Mouse (Mus musculus): Measurements from ENCODE around the gene Gm11559. TPM values are rescaled to one million over a fixed set of nuclear protein-coding genes. Genes with fewer than 3 reads are reported as not detected.

The Gm11559 gene
- polyA plus RNA-seq, 1 experiment, result not detected

DNA sequence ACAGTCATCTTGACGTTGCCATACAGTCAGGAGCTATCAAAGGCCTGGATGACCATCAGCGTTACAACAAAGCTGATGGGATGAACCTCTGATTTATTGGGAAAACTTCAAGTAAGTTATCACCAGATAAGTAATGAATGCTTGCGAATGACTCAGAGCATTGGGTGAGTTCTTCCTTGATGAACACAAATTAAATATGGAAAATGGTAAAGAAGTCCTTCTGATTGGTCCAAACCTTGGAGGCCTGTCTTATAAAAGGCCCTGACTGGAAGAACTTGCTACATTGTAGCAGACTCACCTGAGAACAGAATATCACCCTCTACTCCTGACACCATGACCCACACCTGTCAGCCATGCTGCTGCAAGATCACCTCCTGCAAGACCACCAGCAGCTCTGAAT is 50.2 kb downstream of the Gm11559 start, which contains the start of gene Gm11565:
Gm11565 (plus strand) TSS at position 301 of the 400 bp plus-strand sequence.
- H3K4me3 ChIP-seq, result no peak within 1 kb of the TSS
- no peaks in the 10 kb centered on the region for H3K79me2 ChIP-seq (ENCODE audit: control insufficient read depth, insufficient read depth)
- TF ChIP-seq TCF12 (IDR thresholded peaks at IDR 0.05; ENCODE audit: insufficient read depth, poor library complexity, severe bottlenecking) (no peak), TCF3 (IDR thresholded peaks at IDR 0.05; ENCODE audit: insufficient read length, low read depth) (no peak), MYOG (IDR thresholded peaks at IDR 0.05; ENCODE audit: control insufficient read depth in 1 of 3, insufficient read depth in 1 of 3, insufficient read length in 2 of 3, low read depth in 2 of 3) (no peak), MYOD1 (IDR thresholded peaks at IDR 0.05; ENCODE audit: control insufficient read depth in 1 of 3, insufficient read length in 2 of 3, low read depth in 2 of 3) (no peak), CEBPB (IDR thresholded peaks at IDR 0.05; ENCODE audit: insufficient read depth, poor library complexity, severe bottlenecking) (no peak), E2F4 (IDR thresholded peaks at IDR 0.05; ENCODE audit: insufficient read depth) (no peak), SRF (IDR thresholded peaks at IDR 0.05; ENCODE audit: control insufficient read depth, insufficient read length, low read depth) (no peak), USF1 (IDR thresholded peaks at IDR 0.05; ENCODE audit: low read depth) (no peak), POLR2AphosphoS2 (IDR thresholded peaks at IDR 0.05; ENCODE audit: insufficient read length, low read depth) (no peak)
- H3ac ChIP-seq (ENCODE audit: control insufficient read depth, insufficient read length), result no peak within 1 kb of the TSS
- peaks cover 15% of the 10 kb centered on the region for H3K27me3 ChIP-seq (ENCODE audit: control insufficient read depth, insufficient read depth, insufficient read length)
- no peaks in the 10 kb centered on the region for H3K36me3 ChIP-seq (ENCODE audit: control insufficient read depth, insufficient read depth)
- H3K4me2 ChIP-seq (ENCODE audit: low read depth), result no peak within 1 kb of the TSS

Other genes with a start within 250 kb of the Gm11559 start
- not detected for gene Krtap2-4, start 249.6 kb upstream of the Gm11559 start, polyA plus RNA-seq (2012; fragmentation: generic; extraction: Trizol)
- not detected for gene Gm11562, start 244.0 kb upstream of the Gm11559 start, polyA plus RNA-seq (2012; fragmentation: generic; extraction: Trizol)
- gene Krtap4-1, start 236.2 kb upstream of the Gm11559 start, polyA plus RNA-seq (2012; fragmentation: generic; extraction: Trizol), result not detected
- gene Krtap4-2, start 229.4 kb upstream of the Gm11559 start, polyA plus RNA-seq (2012; fragmentation: generic; extraction: Trizol), result not detected
- not detected for gene Krtap4-7, start 220.4 kb upstream of the Gm11559 start, polyA plus RNA-seq (2012; fragmentation: generic; extraction: Trizol)
- gene Gm11555, start 214.2 kb upstream of the Gm11559 start, polyA plus RNA-seq (2012; fragmentation: generic; extraction: Trizol), result not detected
- gene Gm11563, start 205.5 kb upstream of the Gm11559 start, polyA plus RNA-seq (2012; fragmentation: generic; extraction: Trizol), result not detected
- gene Krtap4-6, start 198.5 kb upstream of the Gm11559 start, polyA plus RNA-seq (2012; fragmentation: generic; extraction: Trizol), result not detected
- not detected for gene Gm14190, start 173.7 kb upstream of the Gm11559 start, polyA plus RNA-seq (2012; fragmentation: generic; extraction: Trizol)
- gene Gm14180, start 130.2 kb upstream of the Gm11559 start, polyA plus RNA-seq (2012; fragmentation: generic; extraction: Trizol), result not detected
- gene Gm11595, start 91.6 kb upstream of the Gm11559 start, polyA plus RNA-seq (2012; fragmentation: generic; extraction: Trizol), result not detected
- not detected for gene Krtap4-8, start 83.8 kb upstream of the Gm11559 start, polyA plus RNA-seq (2012; fragmentation: generic; extraction: Trizol)
- not detected for gene Krtap4-9, start 79.3 kb upstream of the Gm11559 start, polyA plus RNA-seq (2012; fragmentation: generic; extraction: Trizol)
- not detected for gene Gm11596, start 71.0 kb upstream of the Gm11559 start, polyA plus RNA-seq (2012; fragmentation: generic; extraction: Trizol)
- gene Gm11569, start 65.5 kb upstream of the Gm11559 start, polyA plus RNA-seq (2012; fragmentation: generic; extraction: Trizol), result not detected
- gene Gm11554, start 60.0 kb upstream of the Gm11559 start, polyA plus RNA-seq (2012; fragmentation: generic; extraction: Trizol), result not detected
- gene Krtap4-13, start 54.6 kb upstream of the Gm11559 start, polyA plus RNA-seq (2012; fragmentation: generic; extraction: Trizol), result not detected
- not detected for gene Gm11564, start 48.8 kb upstream of the Gm11559 start, polyA plus RNA-seq (2012; fragmentation: generic; extraction: Trizol)
- not detected for gene 2300003K06Rik, start 26.4 kb upstream of the Gm11559 start, polyA plus RNA-seq (2012; fragmentation: generic; extraction: Trizol)
- not detected for gene Krtap4-16, start 12.9 kb upstream of the Gm11559 start, polyA plus RNA-seq (2012; fragmentation: generic; extraction: Trizol)
- not detected for gene Gm11568, start 6.6 kb upstream of the Gm11559 start, polyA plus RNA-seq (2012; fragmentation: generic; extraction: Trizol)
- gene Krtap9-1, start 8.9 kb downstream of the Gm11559 start, polyA plus RNA-seq (2012; fragmentation: generic; extraction: Trizol), result not detected
- not detected for gene Gm11567, start 14.7 kb downstream of the Gm11559 start, polyA plus RNA-seq (2012; fragmentation: generic; extraction: Trizol)
- gene Krtap31-1, start 43.4 kb downstream of the Gm11559 start, polyA plus RNA-seq (2012; fragmentation: generic; extraction: Trizol), result not detected
- not detected for gene Gm11565, start 50.3 kb downstream of the Gm11559 start, polyA plus RNA-seq (2012; fragmentation: generic; extraction: Trizol)
- not detected for gene Krtap31-2, start 71.8 kb downstream of the Gm11559 start, polyA plus RNA-seq (2012; fragmentation: generic; extraction: Trizol)
- not detected for gene Krtap9-5, start 84.0 kb downstream of the Gm11559 start, polyA plus RNA-seq (2012; fragmentation: generic; extraction: Trizol)
- gene Krtap29-1, start 114.6 kb downstream of the Gm11559 start, polyA plus RNA-seq (2012; fragmentation: generic; extraction: Trizol), result not detected
- not detected for gene Krtap16-1, start 122.1 kb downstream of the Gm11559 start, polyA plus RNA-seq (2012; fragmentation: generic; extraction: Trizol)
- gene Krtap17-1, start 129.5 kb downstream of the Gm11559 start, polyA plus RNA-seq (2012; fragmentation: generic; extraction: Trizol), result not detected
- gene Krt33a, start 151.7 kb downstream of the Gm11559 start, polyA plus RNA-seq (2012; fragmentation: generic; extraction: Trizol), result not detected
- gene Krt33b, start 165.4 kb downstream of the Gm11559 start, polyA plus RNA-seq (2012; fragmentation: generic; extraction: Trizol), result 0.06 TPM
- not detected for gene Krt34, start 177.1 kb downstream of the Gm11559 start, polyA plus RNA-seq (2012; fragmentation: generic; extraction: Trizol)
- 0.89 TPM for gene Krt31, start 186.1 kb downstream of the Gm11559 start, polyA plus RNA-seq (2012; fragmentation: generic; extraction: Trizol)
- gene Krt32, start 223.8 kb downstream of the Gm11559 start, polyA plus RNA-seq (2012; fragmentation: generic; extraction: Trizol), result not detected
- not detected for gene Krt35, start 231.8 kb downstream of the Gm11559 start, polyA plus RNA-seq (2012; fragmentation: generic; extraction: Trizol)
- gene Krt36, start 241.2 kb downstream of the Gm11559 start, polyA plus RNA-seq (2012; fragmentation: generic; extraction: Trizol), result not detected